Mouse (Mus musculus): ENCODE measurements around the gene Arhgef28. TPM values are rescaled to one million over a fixed set of nuclear protein-coding genes. Genes with fewer than 3 reads are reported as not detected.

The Arhgef28 gene
- polyA plus RNA-seq, 1 experiment from 2014 or later: 33.0 TPM

DNA sequence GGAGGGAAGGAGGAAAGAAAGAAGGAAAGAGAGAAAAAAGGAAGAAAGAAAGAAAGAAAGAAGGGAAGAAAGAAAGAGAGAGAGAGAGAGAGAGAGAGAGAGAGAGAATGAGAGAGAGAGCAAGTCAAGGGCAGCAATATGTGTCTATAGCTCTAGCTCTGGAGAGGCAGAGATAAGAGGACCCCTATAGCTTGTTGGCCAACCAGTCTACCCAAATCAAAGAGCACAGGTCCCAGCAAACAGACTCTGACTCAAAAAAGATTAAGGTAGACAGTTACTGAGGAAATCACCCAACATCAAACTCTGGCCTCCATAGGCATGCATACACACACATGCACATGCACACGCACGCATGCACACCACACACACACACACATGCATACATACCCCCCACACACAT, 17.7 kb downstream of the Arhgef28 start:
- H3K9ac ChIP-seq (ENCODE audit: low read depth, low read length): no peak overlapping the region
- H3K27me3 ChIP-seq (replicated peaks; ENCODE audit: control insufficient read depth, insufficient read depth, low read length): no peaks in the 10 kb centered on the region
- H3K4me1 ChIP-seq (ENCODE audit: control insufficient read depth, insufficient read depth, low read depth, low read length): no peaks in the 10 kb centered on the region
- no peak overlapping the region for H3K4me2 ChIP-seq (ENCODE audit: low read length)
- WGBS: 100% methylated on average over 2 of the region's 2 CpGs
- no peak overlapping the region for H3K27ac ChIP-seq (ENCODE audit: low read depth, low read length)
- no peak overlapping the region for H3K4me3 ChIP-seq (ENCODE audit: low read length)
- no peaks in the 10 kb centered on the region for H3K9me3 ChIP-seq (ENCODE audit: control insufficient read depth, low read length)
- no peaks in the 10 kb centered on the region for H3K36me3 ChIP-seq (ENCODE audit: control insufficient read depth, insufficient read depth, low read length)
- no peak for ATAC-seq

DNA sequence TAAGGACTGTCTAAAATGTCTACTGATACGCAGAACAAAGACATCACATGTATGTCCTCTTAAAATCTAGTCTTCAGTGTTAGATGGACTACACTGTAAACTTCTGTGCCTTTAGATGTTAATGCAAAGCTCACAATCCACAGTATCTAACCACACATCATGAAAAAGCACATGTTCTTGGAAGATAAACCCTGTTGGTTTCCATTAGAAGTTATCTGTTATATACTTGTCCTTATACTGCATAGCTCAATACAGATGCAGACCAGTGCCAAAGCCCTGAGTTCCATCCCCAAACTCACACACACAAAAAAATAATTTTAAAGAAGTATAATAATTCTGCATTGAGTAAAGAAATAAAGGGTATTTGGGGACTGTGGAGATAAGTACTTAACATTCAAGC, 18.3 kb downstream of the Arhgef28 start:
- WGBS: 93% methylated on average over 1 of the region's 1 CpGs
- Histone ChIP-seq H3K4me2 (ENCODE audit: low read length) (no peak overlapping the region), H3K4me1 (ENCODE audit: control insufficient read depth, insufficient read depth, low read depth, low read length) (no peaks in the 10 kb centered on the region), H3K9ac (ENCODE audit: low read depth, low read length) (no peak overlapping the region), H3K27me3 (replicated peaks; ENCODE audit: control insufficient read depth, insufficient read depth, low read length) (no peaks in the 10 kb centered on the region), H3K36me3 (ENCODE audit: control insufficient read depth, insufficient read depth, low read length) (no peaks in the 10 kb centered on the region), H3K27ac (ENCODE audit: low read depth, low read length) (no peak overlapping the region), H3K9me3 (ENCODE audit: control insufficient read depth, low read length) (no peaks in the 10 kb centered on the region), H3K4me3 (ENCODE audit: low read length) (no peak overlapping the region)
- ATAC-seq: no peak

DNA sequence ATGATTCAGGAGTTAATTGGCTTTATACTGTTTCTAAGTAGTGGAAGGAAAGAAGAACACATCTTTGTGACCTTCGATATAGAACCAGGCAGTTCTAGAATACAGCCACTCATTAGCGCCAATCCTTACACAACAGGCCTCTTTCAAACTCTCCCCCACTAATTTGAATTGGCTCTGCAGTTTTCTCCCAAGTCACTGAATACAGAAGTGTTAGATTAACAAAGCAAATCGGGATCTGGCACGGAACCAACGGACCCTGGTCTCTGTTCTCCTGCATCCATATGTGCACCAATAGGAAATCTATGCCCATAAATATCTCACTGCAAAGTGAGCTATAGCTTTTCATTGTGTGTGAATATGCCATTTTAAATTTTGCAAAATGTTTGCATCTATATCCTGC, 20.1 kb downstream of the Arhgef28 start:
- no peak overlapping the region for H3K4me2 ChIP-seq (ENCODE audit: low read length)
- 40% methylated on average over 5 of the region's 5 CpGs for WGBS
- H3K9ac ChIP-seq (ENCODE audit: low read depth, low read length): no peak overlapping the region
- H3K27ac ChIP-seq (ENCODE audit: low read depth, low read length): no peak overlapping the region
- ATAC-seq: no peak
- no peaks in the 10 kb centered on the region for H3K27me3 ChIP-seq (replicated peaks; ENCODE audit: control insufficient read depth, insufficient read depth, low read length)
- no peak overlapping the region for H3K4me3 ChIP-seq (ENCODE audit: low read length)
- no peaks in the 10 kb centered on the region for H3K4me1 ChIP-seq (ENCODE audit: control insufficient read depth, insufficient read depth, low read depth, low read length)
- H3K36me3 ChIP-seq (ENCODE audit: control insufficient read depth, insufficient read depth, low read length): no peaks in the 10 kb centered on the region
- H3K9me3 ChIP-seq (ENCODE audit: control insufficient read depth, low read length): no peaks in the 10 kb centered on the region

DNA sequence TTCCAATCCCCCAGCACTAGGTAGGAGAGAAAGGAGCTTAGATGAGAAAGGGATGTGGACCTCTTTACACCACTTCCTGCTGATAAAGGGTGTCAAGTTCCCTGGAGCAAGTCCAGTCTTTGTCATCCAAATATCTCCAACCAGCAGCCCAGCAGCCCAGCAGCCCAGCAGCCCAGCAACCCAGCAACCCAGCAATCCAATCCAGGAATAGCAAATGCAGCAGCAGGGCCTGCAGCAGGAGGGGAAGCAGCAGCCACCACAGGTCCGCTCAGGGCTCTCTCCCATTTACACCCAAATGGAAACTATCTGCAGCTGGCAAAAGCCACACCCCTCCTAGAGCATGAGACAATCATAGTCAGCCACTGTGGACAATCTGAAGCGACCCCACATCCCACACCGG, 21.6 kb downstream of the Arhgef28 start:
- 45% methylated on average over 3 of the region's 3 CpGs for WGBS
- H3K4me1 ChIP-seq (ENCODE audit: control insufficient read depth, insufficient read depth, low read depth, low read length): no peaks in the 10 kb centered on the region
- H3K27ac ChIP-seq (ENCODE audit: low read depth, low read length): no peak overlapping the region
- H3K9me3 ChIP-seq (ENCODE audit: control insufficient read depth, low read length): no peaks in the 10 kb centered on the region
- no peak overlapping the region for H3K4me2 ChIP-seq (ENCODE audit: low read length)
- H3K36me3 ChIP-seq (ENCODE audit: control insufficient read depth, insufficient read depth, low read length): no peaks in the 10 kb centered on the region
- no peak for ATAC-seq
- no peak overlapping the region for H3K4me3 ChIP-seq (ENCODE audit: low read length)
- H3K9ac ChIP-seq (ENCODE audit: low read depth, low read length): no peak overlapping the region
- no peaks in the 10 kb centered on the region for H3K27me3 ChIP-seq (replicated peaks; ENCODE audit: control insufficient read depth, insufficient read depth, low read length)

DNA sequence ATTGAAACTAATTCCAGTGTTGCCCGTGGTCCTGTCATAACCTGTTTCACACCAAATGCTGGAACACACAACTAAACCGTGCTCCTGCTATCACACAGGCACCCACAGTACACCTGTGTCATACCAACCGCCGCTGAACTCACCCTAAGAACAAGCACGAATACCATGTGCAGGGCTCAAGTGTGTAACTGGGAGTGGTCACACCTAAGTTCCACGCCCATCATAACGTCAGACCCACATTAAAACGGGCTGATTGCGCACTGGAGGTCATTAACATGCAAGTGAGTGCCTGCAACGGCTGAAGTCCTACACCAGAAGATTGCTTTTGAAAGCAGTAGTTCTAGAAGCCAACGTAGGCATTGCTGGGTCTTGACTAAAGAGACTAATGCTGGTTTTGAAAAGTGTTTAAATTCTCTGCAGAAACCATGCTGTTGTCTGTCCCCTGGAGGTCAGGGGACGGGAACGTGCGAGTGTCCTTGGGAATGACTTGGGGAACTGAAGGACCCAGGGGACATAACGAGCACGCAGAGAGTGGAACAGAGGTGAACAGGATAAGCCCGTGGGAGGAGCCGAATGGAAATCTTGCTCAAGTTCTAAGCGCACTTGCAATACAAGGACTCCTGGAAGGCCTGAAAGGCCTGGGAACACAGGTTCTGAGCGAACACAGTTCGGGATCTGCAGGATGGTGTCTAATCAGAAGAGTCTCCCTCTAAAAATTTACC, 22.9 kb downstream of the Arhgef28 start:
- no peak overlapping the region for H3K27ac ChIP-seq (ENCODE audit: low read depth, low read length)
- ATAC-seq: no peak
- H3K4me1 ChIP-seq (ENCODE audit: control insufficient read depth, insufficient read depth, low read depth, low read length): no peaks in the 10 kb centered on the region
- no peak overlapping the region for H3K4me3 ChIP-seq (ENCODE audit: low read length)
- 88% methylated on average over 21 of the region's 21 CpGs for WGBS
- no peaks in the 10 kb centered on the region for H3K9me3 ChIP-seq (ENCODE audit: control insufficient read depth, low read length)
- no peaks in the 10 kb centered on the region for H3K27me3 ChIP-seq (replicated peaks; ENCODE audit: control insufficient read depth, insufficient read depth, low read length)
- H3K4me2 ChIP-seq (ENCODE audit: low read length): no peak overlapping the region
- no peaks in the 10 kb centered on the region for H3K36me3 ChIP-seq (ENCODE audit: control insufficient read depth, insufficient read depth, low read length)
- no peak overlapping the region for H3K9ac ChIP-seq (ENCODE audit: low read depth, low read length)

DNA sequence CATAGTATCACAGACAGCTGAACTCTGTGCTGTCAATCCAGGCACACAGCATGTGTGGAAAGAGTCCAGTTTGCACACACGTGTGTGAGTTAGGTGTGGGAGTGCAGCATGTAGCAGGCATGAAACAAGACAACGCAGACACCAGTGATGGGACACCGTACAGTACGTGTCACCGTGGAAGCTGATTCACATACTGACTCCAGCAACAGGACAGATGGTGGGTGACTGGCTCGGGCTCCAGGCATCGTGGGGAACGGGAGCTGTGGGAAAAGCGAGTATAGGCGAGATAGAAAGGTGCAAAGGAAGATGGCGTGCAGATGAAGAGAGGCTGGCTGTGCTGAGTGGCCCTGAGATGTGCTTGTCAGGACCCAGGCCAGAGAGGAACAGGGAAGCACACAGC, 23.9 kb downstream of the Arhgef28 start:
- Histone ChIP-seq H3K4me1 (ENCODE audit: control insufficient read depth, insufficient read depth, low read depth, low read length) (no peaks in the 10 kb centered on the region), H3K4me3 (ENCODE audit: low read length) (no peak overlapping the region), H3K27me3 (replicated peaks; ENCODE audit: control insufficient read depth, insufficient read depth, low read length) (no peaks in the 10 kb centered on the region), H3K4me2 (ENCODE audit: low read length) (no peak overlapping the region), H3K36me3 (ENCODE audit: control insufficient read depth, insufficient read depth, low read length) (no peaks in the 10 kb centered on the region), H3K27ac (ENCODE audit: low read depth, low read length) (no peak overlapping the region), H3K9ac (ENCODE audit: low read depth, low read length) (no peak overlapping the region), H3K9me3 (ENCODE audit: control insufficient read depth, low read length) (no peaks in the 10 kb centered on the region)
- 87% methylated on average over 11 of the region's 11 CpGs for WGBS
- no peak for ATAC-seq

DNA sequence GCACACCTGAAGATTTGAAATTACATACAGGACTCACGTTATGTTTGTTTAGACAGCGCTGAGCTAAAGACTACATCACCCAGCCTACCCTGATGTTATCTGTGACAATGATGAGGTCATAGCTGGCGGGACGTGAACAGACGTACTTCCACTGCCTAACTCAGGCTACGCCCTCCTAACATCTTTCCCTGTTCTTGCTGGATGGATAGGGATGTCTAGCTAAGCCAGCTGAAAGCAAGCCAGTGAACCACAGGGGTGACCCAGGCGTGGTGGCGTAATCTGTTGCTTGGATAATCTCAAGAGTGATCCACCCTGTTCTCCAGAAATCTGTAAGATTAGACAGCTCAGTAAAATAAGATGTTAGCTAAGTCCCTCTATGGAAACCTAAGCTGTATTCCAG, 25.6 kb downstream of the Arhgef28 start:
- Histone ChIP-seq H3K9me3 (ENCODE audit: control insufficient read depth, low read length) (no peaks in the 10 kb centered on the region), H3K4me2 (ENCODE audit: low read length) (no peak overlapping the region), H3K36me3 (ENCODE audit: control insufficient read depth, insufficient read depth, low read length) (no peaks in the 10 kb centered on the region), H3K27ac (ENCODE audit: low read depth, low read length) (no peak overlapping the region), H3K27me3 (replicated peaks; ENCODE audit: control insufficient read depth, insufficient read depth, low read length) (no peaks in the 10 kb centered on the region), H3K4me3 (ENCODE audit: low read length) (no peak overlapping the region), H3K4me1 (ENCODE audit: control insufficient read depth, insufficient read depth, low read depth, low read length) (no peaks in the 10 kb centered on the region), H3K9ac (ENCODE audit: low read depth, low read length) (no peak overlapping the region)
- no peak for ATAC-seq
- 88% methylated on average over 8 of the region's 8 CpGs for WGBS

DNA sequence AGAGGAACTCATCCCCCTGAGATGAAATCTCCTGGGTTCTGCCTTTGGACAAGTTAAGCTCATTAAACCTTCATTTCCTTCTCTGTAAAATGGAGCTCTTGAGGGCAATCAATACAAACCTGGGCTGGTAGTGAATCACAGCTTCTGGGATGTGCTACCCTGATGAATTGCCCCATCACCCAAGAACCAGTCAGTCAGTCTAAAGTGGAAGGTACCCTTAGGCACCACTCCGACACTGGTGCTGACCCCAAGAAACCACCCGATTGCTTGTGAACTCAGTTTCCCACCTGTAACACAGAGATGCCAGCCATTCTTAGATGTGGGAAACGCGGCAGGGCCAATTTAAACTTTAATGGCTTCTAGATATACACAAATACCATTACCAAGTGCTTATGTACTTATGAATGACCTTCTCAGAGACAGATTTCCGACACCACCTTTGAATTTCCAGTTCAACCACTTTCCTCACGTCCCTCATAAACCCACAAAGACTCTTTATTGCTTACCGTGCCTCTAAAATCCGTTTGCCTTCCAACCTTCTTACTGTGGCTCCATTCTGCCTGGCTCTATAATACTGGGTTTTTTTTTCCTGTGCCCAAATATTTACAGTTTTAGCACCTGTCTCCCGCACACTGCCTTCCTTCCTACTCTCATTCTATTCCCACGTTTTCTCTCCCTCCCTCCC, 30.8 kb downstream of the Arhgef28 start:
- Histone ChIP-seq H3K9me3 (ENCODE audit: control insufficient read depth, low read length) (no peaks in the 10 kb centered on the region), H3K4me2 (ENCODE audit: low read length) (no peak overlapping the region), H3K27me3 (replicated peaks; ENCODE audit: control insufficient read depth, insufficient read depth, low read length) (no peaks in the 10 kb centered on the region), H3K4me1 (ENCODE audit: control insufficient read depth, insufficient read depth, low read depth, low read length) (no peaks in the 10 kb centered on the region), H3K9ac (ENCODE audit: low read depth, low read length) (no peak overlapping the region), H3K27ac (ENCODE audit: low read depth, low read length) (no peak overlapping the region), H3K36me3 (ENCODE audit: control insufficient read depth, insufficient read depth, low read length) (no peaks in the 10 kb centered on the region), H3K4me3 (ENCODE audit: low read length) (no peak overlapping the region)
- 81% methylated on average over 10 of the region's 10 CpGs for WGBS
- no peak for ATAC-seq

DNA sequence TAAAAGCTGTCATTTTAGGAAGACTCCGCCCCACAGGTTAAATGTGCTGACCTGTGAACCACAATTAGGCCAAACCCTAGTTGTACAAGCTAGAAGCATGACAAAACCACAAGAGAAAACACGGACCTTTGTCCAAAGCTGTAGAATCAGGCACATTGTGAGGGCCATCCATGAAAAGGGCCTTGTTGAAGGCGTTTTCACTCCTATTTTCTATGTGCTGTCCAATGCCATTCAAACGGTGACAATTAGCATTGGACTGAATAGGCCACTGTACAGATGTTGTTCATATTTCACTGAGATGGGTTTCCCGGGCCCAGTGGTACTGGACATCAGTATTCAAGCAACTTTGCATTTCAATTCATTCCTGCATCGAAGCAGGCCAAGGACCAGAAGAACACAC, 33.2 kb downstream of the Arhgef28 start:
- Histone ChIP-seq H3K4me2 (ENCODE audit: low read length) (no peak overlapping the region), H3K4me1 (ENCODE audit: control insufficient read depth, insufficient read depth, low read depth, low read length) (no peaks in the 10 kb centered on the region), H3K4me3 (ENCODE audit: low read length) (no peak overlapping the region), H3K27ac (ENCODE audit: low read depth, low read length) (no peak overlapping the region), H3K36me3 (ENCODE audit: control insufficient read depth, insufficient read depth, low read length) (no peaks in the 10 kb centered on the region), H3K9ac (ENCODE audit: low read depth, low read length) (no peak overlapping the region), H3K9me3 (ENCODE audit: control insufficient read depth, low read length) (no peaks in the 10 kb centered on the region), H3K27me3 (replicated peaks; ENCODE audit: control insufficient read depth, insufficient read depth, low read length) (no peaks in the 10 kb centered on the region)
- no peak for ATAC-seq
- 63% methylated on average over 6 of the region's 6 CpGs for WGBS

All from hindbrain, embryonic 16.5 days (tissue).